Mouse (Mus musculus) heart, embryonic 12.5 days (tissue): ENCODE data around the gene Fgf16. TPM values are rescaled to one million over a fixed set of nuclear protein-coding genes. Genes with fewer than 3 reads are reported as not detected.

Experiments used
- ATAC-seq: fragments of 200-750 bp; cut with Nextera tagmentation; 2 replicates; pipeline ENCODE4 v1.8.0; 2017; ENCODE audit warnings: moderate TSS enrichment, moderate library complexity; ENCODE audit not compliant: insufficient number of reproducible peaks, low FRiP score
- H3K27ac ChIP-seq: fragments of 300-500 bp; sonication (generic); 2 replicates; pipeline ENCODE4 v1.5.1; 2016; ENCODE audit warnings: mild to moderate bottlenecking, moderate library complexity; ENCODE audit not compliant: poor library complexity, severe bottlenecking
- H3K27me3 ChIP-seq: fragments of 300-500 bp; sonication (generic); replicated peaks from 2 replicates; pipeline ENCODE4 v1.6.1; 2016; ENCODE audit warnings: mild to moderate bottlenecking, moderate library complexity
- H3K36me3 ChIP-seq: fragments of 300-500 bp; sonication (generic); 2 replicates; pipeline ENCODE4 v1.6.1; 2016; ENCODE audit warnings: mild to moderate bottlenecking, moderate library complexity
- H3K4me1 ChIP-seq: fragments of 300-500 bp; sonication (generic); replicated peaks from 2 replicates; pipeline ENCODE4 v1.6.1; 2016; ENCODE audit warnings: mild to moderate bottlenecking
- H3K4me2 ChIP-seq: fragments of 300-500 bp; sonication (generic); 2 replicates; pipeline ENCODE4 v1.6.1; 2016; ENCODE audit warnings: mild to moderate bottlenecking, moderate library complexity
- H3K4me3 ChIP-seq: fragments of 300-500 bp; sonication (generic); 2 replicates; pipeline ENCODE4 v1.5.1; 2016; ENCODE audit warnings: mild to moderate bottlenecking
- H3K9ac ChIP-seq: fragments of 300-500 bp; sonication (generic); 2 replicates; pipeline ENCODE4 v1.6.1; 2016; ENCODE audit warnings: mild to moderate bottlenecking, moderate library complexity
- H3K9me3 ChIP-seq: fragments of 300-500 bp; sonication (generic); replicated peaks from 2 replicates; pipeline ENCODE4 v1.6.1; 2016; ENCODE audit warnings: mild to moderate bottlenecking, moderate library complexity
- WGBS: fragments of 180-500 bp; shearing (Covaris S2); methylation state at CpG from one replicate; pipeline ENCODE4 v1.1.7; 2016; 5-methylcytosine and 5-hydroxymethylcytosine counted together
- polyA plus RNA-seq: library from polyadenylated mRNA; unstranded; fragments of >200 nt; fragmentation: Nextera tagmentation; extraction: Ambion mirVana; gene quantifications from 2 replicates; pipeline ENCODE4 v1.2.1, GENCODE M21; 2016

Gene Fgf16
- polyA plus RNA-seq, 1 experiment from 2014 or later = not detected

GRCm38 (mm10) chrX:105767177-105767764 is 3.2 kb downstream of the Fgf16 start:
- ATAC-seq = no peak
- no peaks in the 10 kb centered on the region for H3K36me3 ChIP-seq
- 29% methylated on average over 9 of the region's 9 CpGs for WGBS
- no peaks in the 10 kb centered on the region; the same call in 1 of the 2 replicates for H3K9me3 ChIP-seq
- H3K4me3 ChIP-seq = no peak overlapping the region
- H3K27me3 ChIP-seq = peaks cover 44% of the 10 kb centered on the region
- H3K27ac ChIP-seq = no peak overlapping the region
- peaks cover 21% of the 10 kb centered on the region for H3K4me1 ChIP-seq
- H3K4me2 ChIP-seq = no peak overlapping the region
- no peak overlapping the region for H3K9ac ChIP-seq

DNA sequence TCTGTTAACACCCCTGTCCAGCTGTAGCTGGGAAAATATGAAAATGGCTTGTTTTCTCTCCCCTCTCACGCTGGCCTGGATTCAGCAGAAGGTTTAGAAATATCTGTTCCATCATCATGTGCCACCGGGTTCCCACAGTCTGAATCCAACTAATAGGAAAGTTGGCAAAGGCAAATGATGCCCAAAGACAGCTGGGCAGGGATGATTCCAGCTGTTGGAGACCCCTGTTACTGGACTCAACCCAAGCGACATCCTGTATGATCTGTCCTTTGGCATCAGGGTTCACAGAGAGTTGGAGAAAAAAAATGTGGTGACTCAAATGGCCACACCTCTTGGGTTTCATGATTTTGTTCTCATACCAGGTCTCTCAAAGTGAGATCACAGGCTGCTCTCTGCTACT is 3.9 kb downstream of the Fgf16 start:
- no peak overlapping the region for H3K9ac ChIP-seq
- 55% methylated on average over 3 of the region's 3 CpGs for WGBS
- no peak overlapping the region for H3K4me3 ChIP-seq
- H3K9me3 ChIP-seq = no peaks in the 10 kb centered on the region; the same call in 1 of the 2 replicates
- peaks cover 37% of the 10 kb centered on the region for H3K27me3 ChIP-seq
- H3K27ac ChIP-seq = no peak overlapping the region
- no peaks in the 10 kb centered on the region for H3K36me3 ChIP-seq
- H3K4me2 ChIP-seq = no peak overlapping the region
- ATAC-seq = no peak
- peaks cover 21% of the 10 kb centered on the region for H3K4me1 ChIP-seq

- no peak overlapping the region for H3K4me3 ChIP-seq
- no peak overlapping the region for H3K27ac ChIP-seq
- H3K27me3 ChIP-seq = 0 out of 2 replicates have a peak, but pooled peaks cover under 1% of the 10 kb centered on the region
- H3K9ac ChIP-seq = no peak overlapping the region
- no peaks in the 10 kb centered on the region for H3K9me3 ChIP-seq
- H3K4me1 ChIP-seq = peaks cover 6% of the 10 kb centered on the region; the same call in 1 of the 2 replicates
- H3K36me3 ChIP-seq = no peaks in the 10 kb centered on the region
- WGBS = 54% methylated on average over 5 of the region's 5 CpGs
- no peak overlapping the region for H3K4me2 ChIP-seq
- ATAC-seq = no peak
These were observed 9.2 kb downstream of the Fgf16 start for GRCm38 (mm10) chrX:105773281-105773680.

DNA sequence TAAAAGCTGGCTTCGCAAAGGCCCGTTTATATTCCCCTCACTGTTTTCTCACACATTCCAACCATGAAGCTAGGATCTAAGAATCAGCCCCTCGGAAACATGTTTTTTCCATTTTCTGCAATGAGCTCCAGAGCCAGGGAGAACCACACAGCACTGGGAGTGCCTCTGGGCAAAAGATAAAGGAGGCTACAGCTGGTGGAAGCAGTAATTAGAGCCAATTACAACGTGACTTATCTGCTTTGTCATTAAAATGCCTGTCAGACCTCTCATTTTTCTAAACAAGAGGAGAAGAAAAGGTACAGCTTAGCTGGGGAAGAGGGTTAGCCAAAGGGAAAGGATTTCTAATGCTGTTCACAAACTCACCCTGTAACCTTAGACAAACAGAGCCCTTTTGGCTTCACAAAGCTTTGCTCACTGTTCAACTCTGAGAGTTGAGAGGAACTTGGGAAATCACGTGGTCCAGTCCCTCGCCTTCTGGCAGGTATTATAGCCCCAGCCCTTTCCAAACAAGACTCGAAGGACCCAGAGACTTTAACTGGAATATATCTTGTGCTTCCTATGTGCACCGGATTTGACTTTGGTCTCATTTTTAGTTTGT is 30.8 kb downstream of the Fgf16 start:
- H3K9ac ChIP-seq = no peak overlapping the region
- 67% methylated on average over 8 of the region's 8 CpGs for WGBS
- H3K27me3 ChIP-seq = no peaks in the 10 kb centered on the region
- no peak overlapping the region for H3K4me2 ChIP-seq
- H3K36me3 ChIP-seq = 0 out of 2 replicates have a peak, but pooled peaks cover 4% of the 10 kb centered on the region
- no peaks in the 10 kb centered on the region for H3K9me3 ChIP-seq
- ATAC-seq = no peak
- no peak overlapping the region for H3K27ac ChIP-seq
- no peak overlapping the region for H3K4me3 ChIP-seq
- no peaks in the 10 kb centered on the region for H3K4me1 ChIP-seq

DNA sequence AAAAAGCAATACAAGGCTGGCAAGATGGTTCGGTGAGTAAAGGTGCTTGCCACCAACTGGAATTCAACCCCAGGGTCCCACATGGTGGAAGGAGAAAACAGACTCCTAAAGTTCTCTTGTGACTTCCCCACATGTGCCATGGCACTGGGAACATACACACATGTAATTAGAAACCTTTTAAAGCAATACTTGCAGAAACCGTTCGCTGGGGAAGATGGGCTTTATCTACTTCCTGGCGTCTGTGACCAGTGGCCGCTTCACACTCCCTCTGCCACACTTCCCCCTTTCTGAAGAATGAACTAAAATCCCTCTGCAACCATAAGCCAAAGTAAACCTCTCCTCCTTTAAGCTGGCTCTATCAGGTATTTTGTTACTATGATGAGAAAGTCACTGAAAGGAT is 60.4 kb downstream of the Fgf16 start:
- peaks cover 14% of the 10 kb centered on the region; the same call in 1 of the 2 replicates for H3K36me3 ChIP-seq
- H3K27me3 ChIP-seq = no peaks in the 10 kb centered on the region
- WGBS = 81% methylated on average over 5 of the region's 5 CpGs
- H3K4me1 ChIP-seq = no peaks in the 10 kb centered on the region
- ATAC-seq = no peak
- no peak overlapping the region for H3K4me2 ChIP-seq
- H3K4me3 ChIP-seq = no peak overlapping the region
- no peak overlapping the region for H3K9ac ChIP-seq
- H3K27ac ChIP-seq = no peak overlapping the region
- H3K9me3 ChIP-seq = no peaks in the 10 kb centered on the region

Other genes with a start within 250 kb of the Fgf16 start
- 136 and 147 TPM in 2 replicates for gene Atrx, start 165.1 kb downstream of the Fgf16 start, polyA plus RNA-seq
- 52.3 and 54.1 TPM in 2 replicates for gene Magt1, start 247.6 kb downstream of the Fgf16 start, polyA plus RNA-seq